Mouse (Mus musculus) spleen, adult 2 months (tissue): ENCODE measurements around the gene Rpl11.

Experiments
- CTCF ChIP-seq: fragments of 200-500 bp; IDR thresholded peaks from 2 replicates; pipeline ENCODE4 v1.5.1; 2011; ENCODE audit warnings: mild to moderate bottlenecking, inconsistent platforms; ENCODE audit not compliant: insufficient read depth, insufficient read length, insufficient replicate concordance; ENCODE audit errors: extremely low read depth
- POLR2A ChIP-seq: fragments of 200-500 bp; IDR thresholded peaks from 2 replicates; pipeline ENCODE4 v1.6.1; 2011; ENCODE audit warnings: low read depth, low read length, inconsistent platforms

GRCm38 (mm10) chr4:136053843-136054242 lies 615 bp upstream of the Rpl11 start:
- TF ChIP-seq CTCF (no peak), POLR2A (no peak)
